In the genomic region with DNA sequence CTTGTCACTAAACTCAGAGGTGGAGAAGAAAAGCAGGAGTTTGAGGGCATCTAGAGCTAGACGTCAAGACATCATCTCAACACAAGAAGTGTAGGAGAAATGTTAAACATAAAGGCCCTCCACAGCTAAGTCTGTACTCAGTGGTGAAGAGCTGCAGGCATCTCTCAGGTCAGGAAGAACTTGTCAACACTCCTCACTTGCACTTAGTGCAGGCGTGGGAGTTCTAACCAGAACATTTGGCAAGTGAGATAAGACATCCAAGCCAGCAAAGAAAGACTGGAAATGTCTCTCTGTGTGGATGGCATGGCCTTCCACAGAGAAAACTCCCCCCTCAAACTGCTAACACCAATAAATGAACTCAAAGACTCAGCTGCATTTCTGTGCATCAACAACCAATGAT, we compare ENCODE assay signal across 23 mouse cellular contexts. TPM values are rescaled to one million over a fixed set of nuclear protein-coding genes. Genes with fewer than 3 reads are reported as not detected.
DNase-seq lines count a peak whose midpoint lies in the region; ATAC-seq and TF ChIP-seq lines count a peak whose summit lies in the region.
"Had no signal": no experiment of that assay in that cellular context is flagged by ENCODE, and none has a peak within 500 bp of the region (broad histone marks: within the 10 kb centered on the region; RNA-seq: fewer than 3 reads in every experiment).

No protein-coding gene starts in this region.

- no peaks in the 10 kb centered on the region for H3K27me3 ChIP-seq in heart, adult 2 months (ENCODE audit: control insufficient read depth, insufficient read depth, low read length)
- peaks cover 22% of the 10 kb centered on the region for H3K27me3 ChIP-seq in heart, embryonic 11.5 days (ENCODE audit: control insufficient read depth, insufficient read depth, low read length)
- H3K27me3 ChIP-seq in heart, postnatal 0 days (ENCODE audit: control insufficient read depth, insufficient read depth, low read length), result 0 out of 2 replicates have a peak, but pooled peaks cover 5% of the 10 kb centered on the region
- H3K27me3 ChIP-seq in midbrain, embryonic 14.5 days (ENCODE audit: control insufficient read depth, insufficient read depth, low read length), result peaks cover 7% of the 10 kb centered on the region; the same call in 1 of the 2 replicates
- H3K27me3 ChIP-seq: forebrain, embryonic 13.5 days; Patski had no signal

- H3K4me3 ChIP-seq in heart, adult 2 months, result no peak overlapping the region
- H3K4me3 ChIP-seq in heart, embryonic 11.5 days (ENCODE audit: low read depth, low read length), result no peak overlapping the region
- no peak overlapping the region for H3K4me3 ChIP-seq in heart, postnatal 0 days (ENCODE audit: low read depth, low read length)
- no peak overlapping the region for H3K4me3 ChIP-seq in midbrain, embryonic 14.5 days (replicated peaks; ENCODE audit: low read depth, low read length)
- H3K4me3 ChIP-seq: embryonic facial prominence, embryonic 10.5 days; forebrain, embryonic 13.5 days; heart, embryonic 13.5 days; hindbrain, embryonic 13.5 days had no signal

- peak; percentile 77; the same call in 1 of the 2 replicates for ATAC-seq in heart, embryonic 11.5 days (replicated peaks; ENCODE audit: insufficient number of reproducible peaks, low FRiP score, low TSS enrichment)
- ATAC-seq in heart, postnatal 0 days (ENCODE audit: insufficient read depth, low read depth), result peak; percentile 64; the same call in 1 of the 2 replicates
- no peak for ATAC-seq in midbrain, embryonic 14.5 days (ENCODE audit: low FRiP score, low TSS enrichment)
- ATAC-seq: activated CD4-positive, CD25-positive, alpha-beta regulatory T cell, adult 4 months; forebrain, embryonic 13.5 days; forebrain, postnatal 0 days; hindbrain, postnatal 0 days; Patski had no signal

- DNase-seq in heart, adult 18-20 months, result peak; percentile 41 to 59
- DNase-seq in heart, postnatal 4 days, result no peak
- DNase-seq in heart, adult 2 months, result peak in 1 of 2 experiments; percentile 48
- DNase-seq in heart, postnatal 0 days (ENCODE audit: low spot score), result peak; percentile 56
- no peak for DNase-seq in urinary bladder, postnatal 25 days (ENCODE audit: low spot score)
- no peak for DNase-seq in midbrain, embryonic 14.5 days
- DNase-seq: adrenal gland, adult 2 months; adrenal gland, postnatal 25 days; cerebellum, adult 2 months; cerebellum, postnatal 10 days; forebrain, postnatal 0 days; gastrocnemius, postnatal 36 days; kidney, adult 11 months had no signal

- H3K79me2 ChIP-seq in heart, adult 2 months (replicated peaks; ENCODE audit: control insufficient read depth, insufficient read depth, low read length), result no peaks in the 10 kb centered on the region

- no peaks in the 10 kb centered on the region for H3K36me3 ChIP-seq in heart, adult 2 months (ENCODE audit: control insufficient read depth, insufficient read depth, low read length)
- no peaks in the 10 kb centered on the region for H3K36me3 ChIP-seq in heart, embryonic 11.5 days (ENCODE audit: control insufficient read depth, insufficient read depth, low read length)
- no peaks in the 10 kb centered on the region for H3K36me3 ChIP-seq in heart, postnatal 0 days (replicated peaks; ENCODE audit: control insufficient read depth, insufficient read depth, low read length)
- no peaks in the 10 kb centered on the region for H3K36me3 ChIP-seq in midbrain, embryonic 14.5 days (ENCODE audit: control insufficient read depth, insufficient read depth, low read length)
- H3K36me3 ChIP-seq: embryonic facial prominence, embryonic 10.5 days; heart, embryonic 13.5 days; hindbrain, embryonic 13.5 days had no signal

- TF ChIP-seq POLR2A in heart, adult 2 months (IDR thresholded peaks at IDR 0.05; ENCODE audit: insufficient read depth, low read depth, low read length), result no peak

- no peak overlapping the region for H3K27ac ChIP-seq in heart, adult 2 months
- H3K27ac ChIP-seq in heart, embryonic 11.5 days (ENCODE audit: low read depth, low read length), result no peak overlapping the region
- H3K27ac ChIP-seq in heart, postnatal 0 days (ENCODE audit: low read depth), result no peak overlapping the region
- H3K27ac ChIP-seq in midbrain, embryonic 14.5 days (replicated peaks; ENCODE audit: low read depth, low read length), result no peak overlapping the region
- H3K27ac ChIP-seq: embryonic facial prominence, embryonic 10.5 days; forebrain, embryonic 13.5 days; heart, embryonic 13.5 days; hindbrain, embryonic 13.5 days; hindbrain, postnatal 0 days had no signal

- WGBS in heart, adult 2 months, result 17% methylated on average over 2 of the region's 2 CpGs
- WGBS in heart, embryonic 11.5 days (ENCODE audit: insufficient replicate concordance), result 5% methylated on average over 2 of the region's 2 CpGs
- whole genome bisulfite sequencing in heart, postnatal 0 days, result 6% methylated on average over 2 of the region's 2 CpGs
- 94% methylated on average over 2 of the region's 2 CpGs for WGBS in midbrain, embryonic 14.5 days

- no peaks in the 10 kb centered on the region for H3K4me1 ChIP-seq in heart, adult 2 months (ENCODE audit: control insufficient read depth, insufficient read depth, low read length)
- H3K4me1 ChIP-seq in heart, embryonic 11.5 days (ENCODE audit: control insufficient read depth, insufficient read depth, low read length), result peaks cover 6% of the 10 kb centered on the region; the same call in 1 of the 2 replicates
- no peaks in the 10 kb centered on the region for H3K4me1 ChIP-seq in heart, postnatal 0 days (ENCODE audit: control insufficient read depth, insufficient read depth)
- no peaks in the 10 kb centered on the region for H3K4me1 ChIP-seq in midbrain, embryonic 14.5 days (ENCODE audit: control insufficient read depth, insufficient read depth, low read length)

- H3K4me2 ChIP-seq in heart, embryonic 11.5 days, result no peak overlapping the region
- H3K4me2 ChIP-seq in heart, postnatal 0 days (ENCODE audit: low read depth, low read length), result no peak overlapping the region
- H3K4me2 ChIP-seq in midbrain, embryonic 14.5 days (ENCODE audit: low read length), result no peak overlapping the region
- H3K4me2 ChIP-seq: forebrain, embryonic 13.5 days; heart, embryonic 13.5 days; hindbrain, embryonic 13.5 days had no signal

- TF ChIP-seq EP300 in heart, adult 2 months (IDR thresholded peaks at IDR 0.05; ENCODE audit: insufficient read depth, low read depth, low read length), result 0 out of 2 replicates have a peak, but pooled peaks have one; percentile 21
- TF ChIP-seq EP300 in heart, postnatal 0 days (IDR thresholded peaks at IDR 0.05; ENCODE audit: low read depth), result no peak

- intact Hi-C loops in heart, adult 2 months (cut with DNase I), result no loop called here

- 0 out of 2 replicates have a peak, but pooled peaks cover 2% of the 10 kb centered on the region for H3K9me3 ChIP-seq in heart, embryonic 11.5 days (replicated peaks; ENCODE audit: control insufficient read depth, low read length)
- no peaks in the 10 kb centered on the region for H3K9me3 ChIP-seq in heart, postnatal 0 days (replicated peaks; ENCODE audit: control insufficient read depth, low read length)
- no peaks in the 10 kb centered on the region for H3K9me3 ChIP-seq in midbrain, embryonic 14.5 days (ENCODE audit: control insufficient read depth, low read length)
- H3K9me3 ChIP-seq: embryonic facial prominence, embryonic 10.5 days; forebrain, embryonic 13.5 days; hindbrain, embryonic 13.5 days had no signal

- no peak overlapping the region for H3K9ac ChIP-seq in heart, adult 2 months (ENCODE audit: low read depth, low read length)
- H3K9ac ChIP-seq in heart, embryonic 11.5 days (ENCODE audit: low read depth, low read length), result no peak overlapping the region
- no peak overlapping the region for H3K9ac ChIP-seq in heart, postnatal 0 days (replicated peaks; ENCODE audit: low read depth, low read length)
- no peak overlapping the region for H3K9ac ChIP-seq in midbrain, embryonic 14.5 days (replicated peaks; ENCODE audit: low read length)
- H3K9ac ChIP-seq: forebrain, embryonic 13.5 days; forebrain, postnatal 0 days; heart, embryonic 13.5 days; hindbrain, embryonic 13.5 days had no signal

- TF ChIP-seq CTCF in heart, adult 2 months (IDR thresholded peaks at IDR 0.05), result no peak
- TF ChIP-seq CTCF in heart, postnatal 0 days (IDR thresholded peaks at IDR 0.05; ENCODE audit: low read depth), result no peak

RNA-seq across cellular contexts. Expression of a gene that starts 17.9 kb away (rescaled TPM):
- under 1 TPM; 0.18 to 0.30 TPM for total RNA-seq in heart, adult 18-20 months (2021)
- total RNA-seq in heart, postnatal 4 days (2021), result under 1 TPM; 0.07 to 0.14 TPM
- total RNA-seq in heart, adult 2 months (2021), result under 1 TPM; 0.18 to 0.21 TPM
- 0.10 and 0.18 TPM in 2 replicates for polyA plus RNA-seq in heart, adult 2 months (2012; rRNA removed)
- polyA plus RNA-seq in heart, embryonic 11.5 days (2014; fragmentation: Nextera tagmentation; extraction: Ambion mirVana), result 0.13 and 0.26 TPM in 2 replicates
- total RNA-seq in heart, postnatal 0 days (2014; rRNA removed; ENCODE audit: low replicate concordance), result not detected in 2 replicates
- polyA plus RNA-seq in heart, postnatal 0 days (2015; fragmentation: Nextera tagmentation; extraction: Ambion mirVana), result 0.05 TPM in 2 replicates
- 0.64 and 1.1 TPM in 2 replicates for polyA plus RNA-seq in midbrain, embryonic 14.5 days (2014; fragmentation: Nextera tagmentation; extraction: Ambion mirVana)
- total RNA-seq: CH12.LX; hematopoietic stem cell, adult 5-6 weeks had no signal
- polyA plus RNA-seq: activated CD4-positive, CD25-positive, alpha-beta regulatory T cell, adult 4 months had no signal

RNA-seq across cellular contexts. Expression of a gene that starts 48.3 kb away (rescaled TPM):
- 10 to 100 TPM; 62.8 to 77.7 TPM for total RNA-seq in heart, adult 18-20 months (2021)
- total RNA-seq in heart, postnatal 4 days (2021), result 100 to 1,000 TPM; 154 to 182 TPM
- 10 to 100 TPM; 70.8 to 82.8 TPM for total RNA-seq in heart, adult 2 months (2021)
- polyA plus RNA-seq in heart, adult 2 months (2012; rRNA removed), result 144 and 172 TPM in 2 replicates
- 59.6 and 64.9 TPM in 2 replicates for polyA plus RNA-seq in heart, embryonic 11.5 days (2014; fragmentation: Nextera tagmentation; extraction: Ambion mirVana)
- 148 and 161 TPM in 2 replicates for total RNA-seq in heart, postnatal 0 days (2014; rRNA removed; ENCODE audit: low replicate concordance)
- polyA plus RNA-seq in heart, postnatal 0 days (2015; fragmentation: Nextera tagmentation; extraction: Ambion mirVana), result 188 and 201 TPM in 2 replicates
- not detected in 2 replicates for polyA plus RNA-seq in midbrain, embryonic 14.5 days (2014; fragmentation: Nextera tagmentation; extraction: Ambion mirVana)
- total RNA-seq: adrenal gland, adult 2 months; adrenal gland, postnatal 25 days; CH12.LX; forebrain, postnatal 0 days; hematopoietic stem cell, adult 5-6 weeks; hindbrain, postnatal 0 days had no signal
- polyA plus RNA-seq: activated CD4-positive, CD25-positive, alpha-beta regulatory T cell, adult 4 months; embryonic facial prominence, embryonic 10.5 days; forebrain, embryonic 13.5 days; Patski had no signal

Comparison
In these comparisons a context has a peak if more than half of its experiments do, and no peak if none do; other contexts are left out.
1. DNase-seq: peak in heart, adult 18-20 months (2 of 2) and heart, postnatal 0 days (single experiment); none in heart, postnatal 4 days (single experiment), urinary bladder, postnatal 25 days (single experiment) and midbrain, embryonic 14.5 days (single experiment).